Mouse (Mus musculus): ENCODE data around the gene Ttl.

- no peak for TF ChIP-seq POLR2A (IDR thresholded peaks at IDR 0.05; ENCODE audit: control insufficient read depth, extremely low read depth, insufficient read depth, low read length, poor library complexity)
- TF ChIP-seq CTCF (IDR thresholded peaks at IDR 0.05; ENCODE audit: borderline replicate concordance, control insufficient read depth, extremely low read depth, insufficient read depth, low read length, poor library complexity), result no peak
Observed at GRCm38 (mm10) chr2:129035381-129035780, 30.4 kb upstream of the Ttl start.
